Mouse (Mus musculus) kidney, postnatal 4 days (tissue): Measurements from ENCODE around the gene Etv1.

Experiments
- DNase-seq, 2 experiments: peaks; one replicate each; pipeline ENCODE4 v3.0.0; 2021; ENCODE audit warnings: mixed read lengths in 2 of 2

The Etv1 gene

DNA sequence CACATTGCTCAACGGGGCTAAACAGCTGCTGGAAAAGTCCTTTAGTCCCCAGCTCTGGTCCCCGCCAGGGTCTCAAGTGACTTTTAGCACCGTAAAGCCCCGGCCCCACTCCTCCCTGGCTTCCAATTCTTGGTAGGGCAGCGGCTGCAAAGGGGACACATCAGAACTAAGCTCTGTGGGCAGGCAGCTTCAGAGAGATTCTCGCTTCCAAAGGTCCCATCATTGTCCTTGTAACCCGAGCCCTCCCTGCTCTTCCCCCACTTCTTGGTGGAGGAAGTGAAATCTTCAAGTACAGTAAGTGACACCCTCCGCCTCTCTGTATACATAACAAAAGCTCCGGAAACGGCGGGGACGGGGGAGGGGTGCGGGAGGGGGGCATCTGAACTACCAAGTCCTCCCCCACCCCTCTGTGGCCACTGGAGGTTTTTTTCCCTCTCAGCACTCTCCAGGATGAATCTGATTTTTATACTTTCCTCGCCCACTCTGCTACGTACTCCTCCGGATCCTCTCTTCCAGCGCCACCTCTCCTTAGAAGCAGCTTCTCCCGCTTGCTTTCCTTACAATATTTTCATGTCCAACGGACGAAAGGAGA lies at the start of gene Etv1:
Etv1 (plus strand) TSS at position 195 of the 592 bp plus-strand sequence.
- DNase-seq, result peak; percentile 61 to 73

DNA sequence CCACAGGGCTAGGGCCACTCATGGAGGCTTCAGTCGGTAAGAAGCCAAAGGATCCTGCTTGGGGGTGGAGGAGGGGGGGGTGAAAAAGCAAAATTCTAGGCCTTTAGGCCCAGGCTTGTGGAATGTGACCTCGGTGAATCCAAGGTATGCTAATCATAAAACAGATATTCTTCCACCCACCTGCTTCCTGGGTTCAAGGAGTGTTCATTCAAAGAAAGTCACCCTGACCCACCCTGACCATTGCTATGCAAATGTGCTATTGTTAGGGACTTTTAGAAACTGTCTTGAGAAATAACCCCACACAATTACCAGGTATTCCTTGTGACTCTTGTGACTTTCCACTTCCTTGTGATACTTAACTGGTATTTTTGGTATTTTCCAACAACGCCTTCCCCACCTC lies 49.5 kb upstream of the Etv1 start:
- no peak for DNase-seq

DNA sequence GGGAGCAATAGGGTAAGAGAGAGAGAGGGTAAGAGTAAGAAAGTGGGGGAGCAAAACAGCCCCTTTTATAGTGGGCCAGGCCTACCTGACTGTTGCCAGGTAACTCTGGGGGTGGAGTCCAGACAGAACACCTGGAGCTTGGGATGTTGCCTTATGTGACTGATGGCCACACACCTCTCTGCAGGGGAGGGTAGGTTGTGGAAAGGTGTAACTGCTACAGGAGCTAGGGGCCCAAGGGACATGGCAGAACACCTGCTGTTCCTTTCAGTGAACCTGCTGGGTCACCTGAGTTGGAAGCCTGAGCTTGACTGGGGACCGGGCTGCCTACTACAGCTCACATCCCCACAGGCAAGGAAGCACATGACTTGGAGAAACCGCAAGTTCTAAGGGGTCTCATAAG lies 48.4 kb upstream of the Etv1 start:
- no peak for DNase-seq

DNA sequence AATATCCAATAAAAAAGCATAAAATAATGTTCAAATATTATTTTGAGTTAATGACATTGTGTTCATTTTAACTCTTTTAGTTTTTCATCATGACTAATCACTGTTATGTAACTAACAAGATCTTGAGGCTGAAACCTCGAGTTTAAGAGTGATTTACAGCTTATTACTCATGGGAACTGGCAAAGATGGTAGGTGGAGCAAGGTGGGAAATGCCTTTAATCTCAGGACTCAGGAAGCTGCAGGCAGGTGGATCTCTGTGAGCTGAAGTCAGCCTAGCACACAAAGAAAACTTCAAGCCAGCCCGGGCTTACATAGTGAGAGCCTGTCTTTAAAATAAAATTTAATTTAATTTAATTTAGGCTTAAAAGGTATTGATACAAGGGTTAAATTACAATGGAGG lies 19.9 kb upstream of the Etv1 start:
- no peak for DNase-seq

DNA sequence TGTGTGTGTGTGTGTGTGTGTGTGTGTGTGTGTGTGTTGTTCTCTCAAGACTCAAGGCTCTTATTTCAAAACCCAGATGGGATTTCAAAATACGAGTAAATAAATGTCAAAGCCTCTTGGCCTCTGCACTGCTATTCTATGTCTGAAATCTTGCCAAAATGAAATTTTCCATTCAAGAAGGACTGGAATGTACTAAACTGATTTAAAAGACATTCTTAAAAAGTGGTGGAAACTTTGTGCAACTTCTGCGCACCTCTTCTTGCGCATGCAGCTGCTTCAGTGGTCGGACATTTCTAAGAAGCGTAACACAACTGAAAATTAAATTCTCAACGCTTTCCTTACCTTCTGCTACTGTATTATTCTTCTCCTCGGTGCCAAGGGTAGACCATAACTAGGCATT lies 1.9 kb upstream of the Etv1 start:
- DNase-seq, result peak in 1 of 2 experiments; percentile 9

DNA sequence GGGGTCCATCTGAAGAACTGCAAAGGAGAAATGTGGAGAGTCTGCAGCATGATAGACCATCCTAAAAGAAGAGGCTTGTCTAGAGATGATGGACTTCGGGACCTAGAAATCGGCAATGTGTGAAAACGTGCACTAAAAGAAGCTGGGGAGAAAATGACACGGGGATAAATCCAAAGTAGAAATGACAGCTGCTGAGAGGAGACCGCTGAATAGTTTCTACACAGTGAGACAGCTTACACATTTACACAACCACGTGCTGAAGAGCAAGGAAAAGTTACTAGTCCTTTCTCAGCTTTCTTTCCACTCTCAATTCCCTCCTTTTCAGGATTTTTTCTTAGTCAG lies 1.3 kb upstream of the Etv1 start:
- DNase-seq, result no peak

DNA sequence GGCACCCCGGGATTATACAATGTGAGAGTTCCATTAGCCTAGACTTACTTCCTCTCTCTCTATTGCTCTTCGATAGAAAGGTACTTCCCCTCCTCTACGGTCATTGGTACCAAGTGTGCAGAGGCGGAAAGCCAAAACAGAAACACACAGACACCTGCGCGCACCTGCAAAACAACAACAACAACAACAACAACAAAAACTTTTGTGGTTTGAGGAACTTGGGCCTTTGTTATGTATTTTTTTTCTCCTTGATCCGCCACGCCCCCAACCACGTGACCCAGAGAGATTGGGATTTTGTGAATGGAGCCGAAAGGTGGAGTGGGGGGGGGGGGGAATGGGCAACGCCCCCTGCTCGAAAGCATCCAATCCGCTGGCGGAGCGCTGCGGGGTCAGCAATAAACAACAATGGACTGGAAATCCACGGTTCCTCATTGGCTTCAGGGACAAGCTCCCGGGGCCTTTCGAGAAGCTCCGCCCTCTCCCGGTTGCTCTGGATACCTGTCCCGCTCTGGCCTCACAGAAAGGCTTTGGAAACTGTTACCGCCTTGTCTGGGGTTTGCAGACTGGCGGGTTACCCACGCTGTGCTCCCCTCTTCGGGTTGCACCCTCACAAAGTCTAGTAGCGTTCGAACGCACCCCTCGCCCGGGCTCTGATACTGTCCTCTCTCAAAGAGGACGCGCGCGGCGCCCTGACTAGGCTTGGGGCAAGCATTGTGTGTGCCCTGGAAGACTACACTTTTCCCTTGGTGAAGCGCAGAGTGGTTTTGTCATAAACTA lies 693 bp upstream of the Etv1 start:
- DNase-seq, result peak; percentile 84 to 94

DNA sequence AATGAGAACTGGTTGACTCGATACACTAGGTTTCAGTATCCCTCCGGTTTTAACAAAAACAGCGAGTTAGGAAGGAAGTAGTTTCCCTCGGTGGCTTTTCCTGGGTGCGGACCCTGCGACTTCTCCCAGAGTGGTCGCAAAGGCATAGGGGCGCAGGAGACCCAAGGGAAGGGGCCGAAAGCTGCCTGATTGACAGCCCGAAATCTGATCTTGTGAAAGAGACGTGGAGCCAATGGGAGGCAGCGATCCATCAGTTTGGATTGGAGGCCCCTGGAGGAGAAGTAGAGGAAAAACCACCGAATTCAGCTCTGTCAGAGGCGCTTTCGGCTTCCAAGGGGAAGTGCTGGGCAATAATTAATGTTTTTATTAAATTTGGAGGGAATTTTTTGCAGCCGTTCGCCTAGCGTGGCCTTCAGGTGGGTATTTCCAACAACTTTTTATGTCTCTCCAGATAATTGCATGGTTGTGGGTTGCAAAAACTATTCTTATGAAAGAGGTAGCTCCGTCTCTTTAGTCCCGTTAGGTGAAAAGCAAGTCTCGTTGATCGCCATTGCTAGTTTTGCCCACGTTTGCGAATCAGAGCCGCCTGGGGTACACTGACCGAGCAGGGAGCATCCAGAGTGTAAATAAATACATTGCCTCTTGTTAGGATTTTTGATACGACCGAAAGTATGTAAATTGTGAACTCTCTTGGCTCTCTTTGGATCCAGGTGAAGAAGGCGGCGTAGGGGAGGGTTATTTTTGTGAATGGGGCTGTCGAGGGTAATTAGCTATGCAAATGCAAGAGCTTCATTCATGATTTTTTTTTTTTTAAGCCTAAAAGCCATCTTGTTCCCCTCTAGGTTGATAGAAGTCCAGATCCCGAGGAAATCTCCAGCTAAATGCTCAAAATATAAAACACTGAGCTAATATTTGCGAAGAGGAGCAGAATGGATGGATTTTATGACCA lies 1.1 kb downstream of the Etv1 start:
- peak; percentile 66 to 80 for DNase-seq

DNA sequence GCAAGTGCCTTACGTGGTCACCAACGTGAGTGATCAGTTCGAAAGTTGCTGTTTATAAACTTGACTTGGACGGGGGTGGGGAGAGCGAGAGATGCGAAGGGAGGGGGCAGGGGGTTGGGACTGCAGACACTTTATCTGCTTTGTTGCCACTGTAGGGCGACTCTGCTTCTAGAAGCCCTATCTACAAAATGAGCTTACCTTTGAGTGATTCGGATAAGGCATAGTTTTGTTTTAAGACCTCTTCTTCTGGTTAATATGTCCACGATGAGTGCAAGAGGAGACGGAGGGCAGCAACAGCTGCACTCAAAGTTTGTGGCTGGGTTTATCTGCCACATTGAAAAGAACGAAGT lies 1.8 kb downstream of the Etv1 start:
- peak; percentile 29 to 37 for DNase-seq

DNA sequence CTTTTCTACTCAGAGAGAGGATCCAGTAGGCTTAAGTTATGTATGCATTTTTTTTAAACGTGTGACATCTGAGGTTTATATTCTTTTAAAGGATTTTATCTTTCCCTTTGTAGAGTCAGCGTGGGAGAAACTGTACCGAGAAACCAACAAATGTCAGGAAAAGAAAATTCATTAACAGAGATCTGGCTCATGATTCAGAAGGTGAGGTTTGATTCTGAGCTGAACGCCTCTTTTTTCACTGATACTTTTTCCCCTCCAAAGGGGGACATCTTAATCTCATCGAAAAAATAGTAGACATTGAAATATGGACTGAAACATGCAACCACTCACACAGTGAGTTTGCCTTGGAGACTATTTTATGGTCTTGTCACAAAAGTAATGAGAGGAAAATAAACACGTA lies 2.5 kb downstream of the Etv1 start:
- no peak for DNase-seq

DNA sequence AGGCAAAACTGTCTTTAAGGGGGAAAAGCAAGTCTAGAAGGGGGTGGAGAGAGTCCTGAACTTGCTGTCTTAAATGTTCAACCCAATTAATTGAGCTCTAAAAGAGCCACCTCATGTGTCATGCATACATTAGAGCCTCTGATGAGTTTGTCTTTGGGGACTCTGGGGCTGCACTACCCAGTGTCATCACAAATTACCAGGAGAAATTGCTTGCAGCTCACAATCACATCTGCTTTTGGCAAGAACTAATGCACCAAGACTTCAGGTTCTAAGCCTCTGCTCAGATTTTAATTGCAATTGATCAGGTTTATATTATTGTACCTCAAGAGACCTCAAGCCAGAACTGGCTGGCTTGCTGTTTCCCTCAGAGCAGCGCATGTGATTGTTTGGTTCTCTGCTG lies 4.1 kb downstream of the Etv1 start:
- DNase-seq, result no peak

DNA sequence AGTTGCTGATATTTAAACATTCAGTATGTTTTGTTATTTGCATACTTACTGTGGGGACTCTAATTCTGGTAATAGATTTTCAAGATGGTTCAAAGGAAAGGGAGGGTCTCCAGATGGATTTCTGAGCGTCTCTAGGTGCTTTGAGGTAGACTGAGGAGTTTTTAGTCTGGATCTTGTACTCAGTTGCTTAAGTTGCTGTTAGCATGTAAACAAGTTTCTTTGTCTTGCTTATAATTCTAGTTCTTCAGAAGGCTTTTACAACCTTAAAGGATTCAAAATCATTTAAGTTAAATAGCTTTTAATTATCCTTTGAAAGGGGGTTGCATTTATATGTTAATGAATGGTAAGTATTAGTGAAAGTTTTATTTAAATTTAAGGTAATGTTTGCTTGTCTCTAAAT lies 5.0 kb downstream of the Etv1 start:
- DNase-seq, result no peak

DNA sequence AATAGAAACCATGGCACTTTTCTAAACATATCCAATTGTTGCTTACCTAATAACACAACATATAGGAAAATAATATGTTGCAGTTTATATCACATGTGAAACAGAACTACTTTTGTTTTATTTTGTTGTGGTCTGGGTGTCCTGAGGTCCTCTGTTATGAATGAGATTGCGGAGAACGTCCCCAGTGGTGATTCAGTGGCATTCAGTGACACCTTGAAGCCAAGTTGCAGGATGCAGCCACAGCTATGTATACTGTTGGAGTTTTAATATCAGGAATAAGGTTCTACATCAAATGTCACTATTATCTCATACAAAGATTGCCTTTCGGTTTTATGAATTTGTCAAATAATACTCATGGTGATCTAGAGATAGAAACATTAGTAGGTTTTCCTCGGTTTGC lies 7.4 kb downstream of the Etv1 start:
- DNase-seq, result no peak

DNA sequence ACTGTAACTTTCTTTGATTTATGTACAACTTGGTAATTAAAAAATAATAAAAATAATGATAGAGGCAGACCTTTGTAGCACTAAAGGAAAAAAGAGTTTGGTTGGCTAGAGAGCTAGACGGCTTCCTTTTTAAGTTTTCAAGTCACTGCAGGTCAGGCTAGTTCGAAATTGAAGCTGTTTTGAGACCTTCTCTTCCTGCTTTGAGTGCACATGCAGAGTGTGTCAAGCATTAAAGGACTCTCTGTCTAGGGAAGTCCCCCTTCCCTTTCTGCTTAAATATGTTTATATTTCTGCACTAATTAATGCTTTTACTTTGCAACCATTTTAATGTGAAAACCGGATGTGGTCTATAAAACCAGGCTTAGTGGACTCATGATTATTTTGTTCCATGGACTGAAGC lies 8.5 kb downstream of the Etv1 start:
- DNase-seq, result no peak

DNA sequence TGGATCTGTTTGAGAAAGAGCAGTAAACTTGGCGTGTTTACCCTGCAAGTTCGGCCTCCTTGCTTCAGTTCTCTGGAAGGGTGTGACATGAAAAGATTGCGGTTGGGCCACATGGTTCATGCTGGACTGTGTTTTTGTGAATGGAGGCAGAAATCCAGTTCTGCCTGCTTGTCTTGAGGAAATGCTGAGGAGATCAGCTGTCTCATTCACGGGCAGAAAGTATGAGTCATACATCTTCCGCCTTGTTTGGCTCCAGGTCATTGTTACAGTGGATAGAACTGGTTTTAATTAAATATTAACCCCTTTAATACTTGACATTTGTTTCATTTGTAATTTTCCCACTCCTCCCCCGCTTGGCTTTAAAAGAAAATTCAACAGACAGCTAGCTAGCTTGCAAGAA lies 9.4 kb downstream of the Etv1 start:
- DNase-seq, result peak; percentile 38 to 60

DNA sequence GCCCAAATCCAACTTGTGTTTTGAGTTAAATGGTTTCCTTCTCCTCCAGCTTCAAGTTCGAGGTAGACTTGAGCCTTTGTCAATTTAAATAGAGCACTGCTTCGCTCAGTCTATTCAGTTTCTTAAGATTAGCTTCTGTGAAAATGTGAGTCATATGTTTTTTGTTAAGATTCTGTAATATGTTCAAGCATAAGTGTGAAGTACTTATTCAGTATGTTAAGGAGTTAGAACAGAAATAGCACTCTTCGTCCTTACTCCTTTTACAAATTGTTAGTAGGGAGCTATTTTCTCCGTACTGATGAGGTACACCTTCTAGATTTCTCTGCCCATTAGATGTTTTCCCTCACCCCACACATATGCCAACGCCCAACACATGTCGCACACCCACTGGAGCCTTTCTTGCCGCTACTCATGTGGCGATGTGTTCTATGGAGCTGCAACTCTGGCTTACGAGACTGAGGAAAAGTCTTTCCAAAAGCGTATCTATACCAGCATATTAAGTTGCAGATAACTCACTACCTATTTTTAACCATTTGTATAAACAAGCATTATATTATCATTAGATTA lies 10.7 kb downstream of the Etv1 start:
- no peak for DNase-seq

DNA sequence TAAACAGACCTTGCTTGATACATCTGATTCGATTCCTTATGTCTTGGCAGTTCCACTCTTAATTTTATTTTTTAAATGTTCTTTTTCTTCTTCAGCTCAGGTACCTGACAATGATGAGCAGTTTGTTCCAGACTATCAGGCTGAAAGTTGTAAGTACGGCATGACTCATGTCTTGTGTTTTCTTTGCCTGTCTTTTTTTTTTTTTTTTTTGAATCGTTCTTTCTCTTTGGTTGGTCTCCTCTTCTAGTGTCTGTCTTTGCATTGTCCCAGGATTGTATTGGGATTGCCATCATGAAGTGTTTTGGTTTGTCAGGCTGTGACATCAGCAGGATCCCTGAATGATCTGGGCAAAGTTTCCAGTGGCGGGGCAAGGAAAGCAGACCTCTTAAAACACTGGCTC lies 13.9 kb downstream of the Etv1 start:
- no peak for DNase-seq

DNA sequence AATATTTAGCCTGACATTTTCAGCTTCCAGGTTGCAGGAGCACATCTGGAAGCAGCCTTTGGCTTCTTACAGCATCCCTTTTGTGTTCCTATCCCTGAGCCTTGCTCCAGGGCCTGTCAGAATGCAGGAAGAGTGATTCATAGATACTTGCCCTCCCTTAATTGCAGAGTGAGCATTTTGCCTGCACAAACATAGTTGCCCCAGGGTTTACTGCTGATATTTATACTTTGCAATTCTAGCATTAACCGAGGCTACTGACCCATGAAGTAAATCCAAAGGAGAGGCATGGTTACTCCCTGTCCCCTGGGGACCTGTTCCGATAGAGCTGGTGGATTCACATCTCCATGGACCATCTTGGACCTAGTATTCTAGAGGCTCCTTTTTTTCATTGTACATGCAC lies 14.5 kb downstream of the Etv1 start:
- DNase-seq, result peak in 1 of 2 experiments; percentile 3

DNA sequence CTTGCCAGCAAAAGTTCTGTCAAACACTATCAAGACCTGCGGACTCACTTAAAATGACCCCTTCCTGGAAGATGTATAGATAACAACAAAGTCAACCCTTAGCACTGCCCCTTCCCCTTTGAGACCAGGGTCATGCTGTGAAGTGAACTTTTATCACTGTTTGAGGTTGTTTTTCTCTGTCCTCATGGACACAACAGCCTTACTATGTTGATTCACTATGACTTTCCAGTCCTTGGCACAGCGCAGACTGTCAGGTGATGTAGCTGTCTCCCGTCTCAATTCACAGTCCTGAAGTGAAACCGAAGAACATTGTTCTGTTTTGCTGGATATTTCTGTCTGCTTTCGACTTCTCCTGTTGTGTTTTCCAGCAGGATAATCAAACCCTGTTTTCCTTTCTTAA lies 27.9 kb downstream of the Etv1 start:
- DNase-seq, result no peak

DNA sequence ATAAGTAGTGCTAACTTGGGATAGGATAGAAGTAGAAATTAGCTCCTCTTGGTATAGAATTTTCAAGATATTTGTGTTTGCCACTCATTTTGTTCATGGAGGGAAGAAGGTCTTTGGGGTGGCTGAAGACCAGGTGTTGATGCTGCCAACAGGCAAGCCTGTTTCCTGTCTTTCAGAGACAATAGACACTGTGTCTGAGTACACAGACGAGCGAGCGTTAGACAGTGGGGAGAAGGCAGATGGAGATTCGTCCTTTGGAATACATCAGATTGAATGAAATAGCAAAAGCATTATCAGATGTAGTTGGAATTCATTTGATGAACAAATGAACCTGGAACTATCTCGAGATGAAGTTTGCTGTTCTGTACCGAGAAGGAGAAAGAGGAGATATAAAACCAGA lies 33.2 kb downstream of the Etv1 start:
- DNase-seq, result no peak

DNA sequence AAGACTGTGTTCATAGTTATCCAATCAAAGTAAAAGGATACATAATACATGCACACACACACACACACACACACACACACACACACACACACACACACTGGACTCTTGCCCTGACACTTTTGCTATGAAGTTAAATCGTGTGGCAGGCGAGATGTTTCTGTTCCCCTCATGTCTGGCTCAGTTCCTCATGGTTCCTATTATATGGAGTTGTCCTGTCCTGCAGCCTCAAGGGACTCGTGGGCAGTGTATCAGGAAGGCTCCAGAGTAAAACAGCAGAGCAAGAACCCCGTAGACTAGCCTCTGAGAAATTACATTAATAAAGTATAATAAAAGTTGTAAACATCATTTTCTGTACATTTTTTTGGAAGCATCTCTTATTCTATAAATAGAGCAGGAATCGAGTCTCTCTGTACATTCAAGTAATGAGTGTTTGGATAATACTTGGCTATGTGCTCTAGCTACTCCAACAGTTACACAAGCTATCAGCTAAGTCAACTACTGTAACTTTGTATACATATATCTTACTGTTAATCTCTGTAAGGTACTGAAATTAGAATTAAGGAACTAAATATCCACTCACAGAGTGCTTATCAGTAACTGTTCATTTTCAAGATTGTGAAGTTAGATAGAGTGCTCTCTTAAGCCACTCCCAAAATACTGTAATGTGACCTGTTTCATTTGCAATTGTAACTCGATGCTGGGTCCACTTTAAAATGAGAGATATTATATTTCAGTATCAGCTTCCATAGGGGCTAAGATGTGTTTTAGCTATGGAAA lies 35.0 kb downstream of the Etv1 start:
- DNase-seq, result no peak

DNA sequence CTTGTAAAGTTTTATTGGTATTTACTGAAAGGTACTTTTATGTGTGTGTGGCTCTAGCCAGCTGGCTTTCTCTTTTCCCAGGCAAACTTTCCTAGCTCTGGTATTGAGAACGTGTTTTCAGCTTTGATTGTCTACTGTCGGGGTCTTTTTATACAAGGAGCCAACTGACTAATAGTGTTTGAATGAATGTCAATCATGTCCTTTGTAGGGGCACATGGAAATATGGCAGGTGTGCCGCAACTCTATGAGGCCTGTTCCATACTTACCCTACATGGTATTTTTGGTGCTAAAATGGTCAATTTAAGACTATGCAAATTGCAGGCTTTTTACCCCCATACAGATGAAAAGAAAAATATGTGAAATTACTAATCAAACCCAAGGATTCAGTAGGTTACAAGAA lies 37.1 kb downstream of the Etv1 start:
- DNase-seq, result no peak

DNA sequence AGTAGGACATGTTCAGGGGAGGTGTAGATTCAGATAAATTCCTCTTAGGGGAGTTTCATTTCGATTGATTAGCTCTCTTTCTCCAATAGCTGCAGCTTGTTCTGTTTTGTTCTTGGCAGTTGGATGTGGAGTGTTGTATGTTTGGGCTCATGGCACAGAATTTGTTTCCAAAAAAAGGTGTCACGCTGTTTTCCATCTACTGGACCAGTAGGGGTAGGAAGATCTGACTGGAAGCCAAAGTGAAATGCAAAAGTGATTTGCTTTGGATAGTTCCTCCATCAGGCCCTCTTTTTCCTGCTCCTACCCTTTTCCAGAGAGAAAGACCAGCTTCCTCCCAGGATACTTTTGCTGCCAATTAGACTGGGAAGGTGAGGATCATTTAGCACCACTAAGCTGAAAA lies 39.1 kb downstream of the Etv1 start:
- DNase-seq, result no peak
